Mouse (Mus musculus) ES-E14 (cell line): ENCODE data around the gene Exosc5.

ENCODE experiments used
- CHD2 ChIP-seq: IDR thresholded peaks from 2 replicates; pipeline ENCODE4 v1.6.1; 2014; ENCODE audit warnings: mild to moderate bottlenecking, low read depth, low read length, inconsistent platforms
- HCFC1 ChIP-seq: IDR thresholded peaks from 2 replicates; pipeline ENCODE4 v1.6.1; 2012; ENCODE audit warnings: low read length, inconsistent platforms, borderline replicate concordance; ENCODE audit not compliant: insufficient read depth
- MAFK ChIP-seq: IDR thresholded peaks from 2 replicates; pipeline ENCODE4 v1.6.1; 2014; ENCODE audit warnings: mild to moderate bottlenecking, low read depth, low read length, inconsistent platforms; ENCODE audit not compliant: insufficient read depth
- ZC3H11A ChIP-seq: IDR thresholded peaks from 2 replicates; pipeline ENCODE4 v1.6.1; 2012; ENCODE audit warnings: low read depth, mild to moderate bottlenecking, inconsistent platforms, low read length, borderline replicate concordance
- ZNF384 ChIP-seq: IDR thresholded peaks from 2 replicates; pipeline ENCODE4 v1.6.1; 2012; ENCODE audit warnings: low read depth, low read length, inconsistent platforms

DNA sequence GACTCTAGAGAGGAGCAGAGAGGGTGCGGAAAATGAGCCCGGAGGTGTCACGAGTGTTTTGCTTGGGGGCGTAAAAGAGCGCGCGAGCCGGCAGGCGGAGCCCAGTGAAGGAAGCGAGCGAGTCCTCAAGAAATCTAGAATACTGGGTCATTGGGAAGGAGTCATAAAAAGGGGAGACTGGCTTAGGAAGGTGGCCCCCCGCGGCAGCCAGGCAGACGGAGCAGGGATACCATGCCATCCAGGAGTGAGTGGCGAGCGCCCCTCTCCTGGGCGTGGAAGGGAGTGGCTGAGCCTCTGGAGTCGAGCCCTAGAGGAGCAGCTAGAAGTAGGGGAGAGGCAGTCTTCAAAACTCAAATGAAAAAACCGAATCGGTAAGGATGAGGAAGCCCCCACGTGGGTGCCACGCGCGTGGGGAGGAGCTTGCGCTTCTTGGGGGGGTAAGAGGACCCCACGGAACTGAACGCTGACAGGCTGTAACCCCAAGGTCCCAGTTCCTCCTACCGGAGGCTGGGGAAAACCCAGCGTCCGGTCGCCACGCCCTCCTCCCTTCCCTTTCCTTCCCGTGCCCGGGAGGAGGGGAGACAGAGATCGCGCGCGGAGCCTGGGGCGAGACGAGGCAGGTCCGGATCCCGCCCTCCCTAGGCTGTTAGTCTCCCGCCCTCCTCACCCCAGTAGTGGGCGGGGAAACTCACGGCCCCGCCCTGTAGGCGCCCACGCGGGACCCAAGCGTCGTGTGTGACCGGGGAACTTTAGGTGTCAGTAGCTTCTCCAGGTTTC is 30.0 kb downstream of the Exosc5 start:
- TF ChIP-seq CHD2 (no peak), ZNF384 (no peak), HCFC1 (no peak), ZC3H11A (no peak), MAFK (no peak)
